Mouse (Mus musculus) ES-E14 (cell line): ENCODE results near the gene Map4k1. TPM values are rescaled to one million over a fixed set of nuclear protein-coding genes. Genes with fewer than 3 reads are reported as not detected.

Source experiments
- DNase-seq: peaks from one replicate; pipeline ENCODE4 v3.0.0-alpha.2; 2013; ENCODE audit warnings: low read depth, low spot score
- H3K27ac ChIP-seq: 2 replicates; pipeline ENCODE4 v1.5.1; 2012; ENCODE audit warnings: low read depth, mild to moderate bottlenecking, low read length, moderate library complexity, mixed read lengths; ENCODE audit not compliant: poor library complexity, insufficient read depth, severe bottlenecking
- H3K36me3 ChIP-seq: 2 replicates; pipeline ENCODE4 v1.6.1; 2012; ENCODE audit warnings: mild to moderate bottlenecking, low read length, moderate library complexity, mixed read lengths; ENCODE audit not compliant: control insufficient read depth, poor library complexity, insufficient read depth, severe bottlenecking
- H3K4me1 ChIP-seq, 2 experiments: fragments of 150-350 bp in 1 of 2; sonication (generic) in 1 of 2; 2 replicates each; pipeline ENCODE4 v1.6.1; 2012; ENCODE audit warnings: low read length in 2 of 2, mild to moderate bottlenecking in 1 of 2, mixed read lengths in 1 of 2; ENCODE audit not compliant: control insufficient read depth in 2 of 2, insufficient read depth in 2 of 2, poor library complexity in 1 of 2
- H3K4me3 ChIP-seq, 2 experiments: fragments of 150-350 bp in 1 of 2; sonication (generic) in 1 of 2; 2 replicates each; pipeline ENCODE4 v1.5.1; 2012; ENCODE audit warnings: low read length in 2 of 2, low read depth in 1 of 2, mild to moderate bottlenecking in 1 of 2, mixed read lengths in 1 of 2; ENCODE audit not compliant: insufficient read depth in 1 of 2, poor library complexity in 1 of 2, severe bottlenecking in 1 of 2
- H3K9ac ChIP-seq: 2 replicates; pipeline ENCODE4 v1.6.1; 2012; ENCODE audit warnings: low read depth, mild to moderate bottlenecking, low read length, mixed read lengths; ENCODE audit not compliant: poor library complexity, insufficient read depth, severe bottlenecking
- H3K9me3 ChIP-seq: fragments of 150-350 bp; sonication (generic); 2 replicates; pipeline ENCODE4 v1.6.1; 2012; ENCODE audit warnings: low read depth, mild to moderate bottlenecking, low read length; ENCODE audit not compliant: control insufficient read depth, insufficient read depth
- CHD2 ChIP-seq: IDR thresholded peaks from 2 replicates; pipeline ENCODE4 v1.6.1; 2014; ENCODE audit warnings: mild to moderate bottlenecking, low read depth, low read length, inconsistent platforms
- HCFC1 ChIP-seq: IDR thresholded peaks from 2 replicates; pipeline ENCODE4 v1.6.1; 2012; ENCODE audit warnings: low read length, inconsistent platforms, borderline replicate concordance; ENCODE audit not compliant: insufficient read depth
- MAFK ChIP-seq: IDR thresholded peaks from 2 replicates; pipeline ENCODE4 v1.6.1; 2014; ENCODE audit warnings: mild to moderate bottlenecking, low read depth, low read length, inconsistent platforms; ENCODE audit not compliant: insufficient read depth
- ZC3H11A ChIP-seq: IDR thresholded peaks from 2 replicates; pipeline ENCODE4 v1.6.1; 2012; ENCODE audit warnings: low read depth, mild to moderate bottlenecking, inconsistent platforms, low read length, borderline replicate concordance
- ZNF384 ChIP-seq: IDR thresholded peaks from 2 replicates; pipeline ENCODE4 v1.6.1; 2012; ENCODE audit warnings: low read depth, low read length, inconsistent platforms
- in situ Hi-C, 2 experiments: fragments of 600-800 bp; cut with MboI; formaldehyde crosslinking; loops; one replicate each; pipeline ENCODE4 v1.15.1; 2025; ENCODE audit warnings: low sequenced_read_pairs in 2 of 2, inconsistent platforms in 1 of 2; ENCODE audit not compliant: unreplicated experiment in 2 of 2
- total RNA-seq: library from RNA; depleted of rRNA; stranded (reverse); fragments of 300-350 nt; gene quantifications from 2 replicates; pipeline ENCODE4 v1.2.3, GENCODE M21; 2012

Gene Map4k1
- total RNA-seq, 1 experiment: 14.8 TPM

- H3K4me1 ChIP-seq: peaks cover 39 to 41% of the 10 kb centered on the region in 2 experiments
- H3K36me3 ChIP-seq: peaks cover 22% of the 10 kb centered on the region
- in situ Hi-C loops: no loop called here
- peak overlapping the region; percentile 44; the same call in 1 of the 2 replicates for H3K9ac ChIP-seq
- TF ChIP-seq ZNF384 (no peak), HCFC1 (no peak), CHD2 (no peak), MAFK (no peak), ZC3H11A (no peak)
- H3K4me3 ChIP-seq: peak overlapping the region in 1 of 2 experiments; percentile 7; a peak in 1 of 4 replicates
- H3K9me3 ChIP-seq: no peaks in the 10 kb centered on the region
- H3K27ac ChIP-seq: 0 out of 2 replicates have a peak overlapping the region, but pooled peaks have one; percentile 24
- DNase-seq: no peak
Observed at GRCm38 (mm10) chr7:28948746-28949145, 33.1 kb upstream of the Map4k1 start.

- Histone ChIP-seq H3K27ac (no peak overlapping the region), H3K9ac (no peak overlapping the region), H3K4me3 (no peak overlapping the region; a peak in 1 of 4 replicates), H3K4me1 (peaks cover 40 to 41% of the 10 kb centered on the region in 2 experiments), H3K36me3 (peaks cover 21% of the 10 kb centered on the region), H3K9me3 (no peaks in the 10 kb centered on the region)
- TF ChIP-seq CHD2: no peak
- no peak for TF ChIP-seq HCFC1
- TF ChIP-seq MAFK: no peak
- no peak for TF ChIP-seq ZC3H11A
- no peak for TF ChIP-seq ZNF384
- DNase-seq: no peak
- in situ Hi-C loops: no loop called here
Observed at GRCm38 (mm10) chr7:28949298-28949697, 32.6 kb upstream of the Map4k1 start.

GRCm38 (mm10) chr7:28950346-28951037, 31.4 kb upstream of the Map4k1 start:
- peaks cover 21% of the 10 kb centered on the region for H3K36me3 ChIP-seq
- H3K27ac ChIP-seq: no peak overlapping the region
- H3K9me3 ChIP-seq: no peaks in the 10 kb centered on the region
- TF ChIP-seq CHD2 (no peak), ZNF384 (no peak), HCFC1 (no peak), MAFK (no peak), ZC3H11A (no peak)
- peaks cover 37 to 39% of the 10 kb centered on the region in 2 experiments for H3K4me1 ChIP-seq
- H3K4me3 ChIP-seq: no peak overlapping the region
- in situ Hi-C loops: no loop called here
- no peak overlapping the region for H3K9ac ChIP-seq
- no peak for DNase-seq

GRCm38 (mm10) chr7:28951764-28952163, 30.1 kb upstream of the Map4k1 start:
- no peak for TF ChIP-seq ZNF384
- no peak for TF ChIP-seq ZC3H11A
- no peak for TF ChIP-seq HCFC1
- TF ChIP-seq MAFK: no peak
- no peak for TF ChIP-seq CHD2
- H3K27ac ChIP-seq: no peak overlapping the region
- H3K9me3 ChIP-seq: no peaks in the 10 kb centered on the region

GRCm38 (mm10) chr7:28952786-28953185, 29.1 kb upstream of the Map4k1 start:
- Histone ChIP-seq H3K4me1 (peaks cover 24 to 29% of the 10 kb centered on the region in 2 experiments), H3K27ac (no peak overlapping the region), H3K9ac (no peak overlapping the region), H3K9me3 (no peaks in the 10 kb centered on the region), H3K36me3 (peaks cover 21% of the 10 kb centered on the region), H3K4me3 (no peak overlapping the region)
- in situ Hi-C loops: no loop called here
- peak; percentile 69 for TF ChIP-seq ZNF384
- TF ChIP-seq MAFK: no peak
- TF ChIP-seq HCFC1: no peak
- TF ChIP-seq CHD2: no peak
- no peak for DNase-seq

More at GRCm38 (mm10) chr7:28951764-28952163, 30.1 kb upstream of the Map4k1 start:
- no peak for DNase-seq
- Histone ChIP-seq H3K4me1 (peaks cover 29 to 33% of the 10 kb centered on the region in 2 experiments), H3K36me3 (peaks cover 21% of the 10 kb centered on the region), H3K9ac (0 out of 2 replicates have a peak overlapping the region, but pooled peaks have one; percentile 27), H3K4me3 (no peak overlapping the region)
- in situ Hi-C loops: no loop called here
